Mouse (Mus musculus) lung, adult 2 months (tissue): ENCODE data around the gene Olfr1058.

Experiments used
- CTCF ChIP-seq: fragments of 200-500 bp; IDR thresholded peaks from 2 replicates; pipeline ENCODE4 v1.5.1; 2011; ENCODE audit warnings: mild to moderate bottlenecking, low read length, control low read depth; ENCODE audit not compliant: insufficient read depth
- POLR2A ChIP-seq: fragments of 200-500 bp; IDR thresholded peaks from 2 replicates; pipeline ENCODE4 v1.6.1; 2011; ENCODE audit warnings: low read depth, mild to moderate bottlenecking, control low read depth, low read length, borderline replicate concordance; ENCODE audit errors: extremely low read depth

DNA sequence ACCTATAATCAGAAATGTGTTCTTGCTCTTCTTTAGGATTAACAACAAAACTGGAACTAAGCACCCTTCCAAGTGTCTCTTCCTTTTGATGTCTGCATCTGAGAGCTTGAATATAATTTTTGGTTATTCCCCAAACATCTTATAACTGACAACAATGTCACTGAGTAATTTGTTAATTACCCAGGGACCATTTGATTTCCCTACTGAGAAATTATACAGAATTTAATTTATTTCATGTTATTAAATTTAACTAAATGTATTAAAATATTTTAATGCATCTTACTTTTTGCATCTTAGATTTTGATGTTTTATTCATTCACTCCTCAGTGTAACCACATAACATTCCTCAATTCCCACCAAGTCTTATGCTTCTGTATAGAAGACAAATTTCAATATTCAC is 26.0 kb downstream of the Olfr1058 start, which contains the start of gene Olfr1056:
- TF ChIP-seq CTCF: no peak
- no peak for TF ChIP-seq POLR2A
